Mouse (Mus musculus): ENCODE results near the gene Polm. TPM values are rescaled to one million over a fixed set of nuclear protein-coding genes. Genes with fewer than 3 reads are reported as not detected.

Polm gene
- total and polyA plus RNA-seq, 3 experiments = 5.4 to 18.3 TPM; not detected in 1

GRCm38 (mm10) chr11:5879905-5880304 is 42.1 kb upstream of the Polm start (continued):
- TF ChIP-seq USF1 (IDR thresholded peaks at IDR 0.05; ENCODE audit: low read depth, low read length) = peak; percentile 82
- no peak for TF ChIP-seq MXI1 (IDR thresholded peaks at IDR 0.05; ENCODE audit: low read depth, low read length)
- TF ChIP-seq ZNF384 (IDR thresholded peaks at IDR 0.05; ENCODE audit: low read depth, low read length) = peak; percentile 71
- TF ChIP-seq ETS1 (IDR thresholded peaks at IDR 0.05; ENCODE audit: low read depth, low read length) = no peak
- TF ChIP-seq TBP (IDR thresholded peaks at IDR 0.05; ENCODE audit: low read depth, low read length) = peak; percentile 66
- no peak for TF ChIP-seq MAZ (IDR thresholded peaks at IDR 0.05; ENCODE audit: low read depth, low read length)
- no peak for TF ChIP-seq USF2 (IDR thresholded peaks at IDR 0.05; ENCODE audit: borderline replicate concordance in 1 of 2, insufficient read depth in 1 of 2, low read depth in 1 of 2, low read length in 2 of 2)

- peak; percentile 84 for DNase-seq (ENCODE audit: low read depth, low spot score)
- Histone ChIP-seq H3K9me3 (replicated peaks; ENCODE audit: insufficient read depth, low read length) (no peaks in the 10 kb centered on the region), H3K79me2 (ENCODE audit: control insufficient read depth, insufficient read depth, low read length, poor library complexity) (peaks cover 11% of the 10 kb centered on the region), H3K4me3 (ENCODE audit: control insufficient read depth in 1 of 2, insufficient read depth in 1 of 2, low read depth in 2 of 2, low read length in 2 of 2) (peak overlapping the region; percentile 67 to 70), H3K27ac (ENCODE audit: control insufficient read depth, low read depth, low read length) (peak overlapping the region; percentile 82), H3K36me3 (ENCODE audit: control insufficient read depth in 1 of 2, insufficient read depth in 2 of 2, low read length in 2 of 2) (peaks cover 0 to 8% of the 10 kb centered on the region in 2 experiments; a peak in 3 of 4 replicates), H3K9ac (ENCODE audit: control insufficient read depth, low read depth, low read length, poor library complexity, severe bottlenecking) (peak overlapping the region; percentile 88), H3K4me1 (ENCODE audit: control insufficient read depth in 1 of 2, insufficient read depth in 2 of 2, low read length in 2 of 2) (peaks cover 3 to 11% of the 10 kb centered on the region in 2 experiments; a peak in 3 of 4 replicates), H3K27me3 (ENCODE audit: control insufficient read depth in 1 of 2, insufficient read depth in 2 of 2, low read length in 2 of 2) (no peaks in the 10 kb centered on the region)
- TF ChIP-seq EP300 (IDR thresholded peaks at IDR 0.05; ENCODE audit: low read depth in 1 of 2, low read length in 2 of 2) (0 out of 4 replicates have a peak, but pooled peaks of 1 of the 2 experiments have one; percentile 6), TCF12 (IDR thresholded peaks at IDR 0.05; ENCODE audit: low read depth, low read length) (peak; percentile 1; the same call in 1 of the 2 replicates), ZKSCAN1 (IDR thresholded peaks at IDR 0.05; ENCODE audit: low read depth, low read length) (no peak), MYC (IDR thresholded peaks at IDR 0.05; ENCODE audit: low read depth, low read length) (no peak), POLR2A (IDR thresholded peaks at IDR 0.05; ENCODE audit: control insufficient read depth in 1 of 2, insufficient read depth in 1 of 2, low read depth in 1 of 2, low read length in 2 of 2, poor library complexity in 1 of 2) (no peak), E2F4 (IDR thresholded peaks at IDR 0.05; ENCODE audit: borderline replicate concordance, low read depth, low read length) (no peak), MAX (IDR thresholded peaks at IDR 0.05; ENCODE audit: low read length) (peak; percentile 15), NELFE (IDR thresholded peaks at IDR 0.05; ENCODE audit: low read depth, low read length) (no peak), MXI1 (IDR thresholded peaks at IDR 0.05; ENCODE audit: low read depth, low read length) (peak; percentile 71), CHD1 (IDR thresholded peaks at IDR 0.05; ENCODE audit: low read depth, low read length) (peak; percentile 10; the same call in 1 of the 2 replicates)
These were observed 40.8 kb upstream of the Polm start for GRCm38 (mm10) chr11:5878661-5879060.

- Histone ChIP-seq H3K36me3 (ENCODE audit: control insufficient read depth in 1 of 2, insufficient read depth in 2 of 2, low read length in 2 of 2) (peaks cover 0 to 8% of the 10 kb centered on the region in 2 experiments; a peak in 3 of 4 replicates), H3K4me3 (ENCODE audit: control insufficient read depth in 1 of 2, insufficient read depth in 1 of 2, low read depth in 2 of 2, low read length in 2 of 2) (peak within 1 kb of the TSS; percentile 80 to 87), H3K9ac (ENCODE audit: control insufficient read depth, low read depth, low read length, poor library complexity, severe bottlenecking) (peak within 1 kb of the TSS; percentile 88), H3K27ac (ENCODE audit: control insufficient read depth, low read depth, low read length) (peak within 1 kb of the TSS; percentile 82), H3K9me3 (replicated peaks; ENCODE audit: insufficient read depth, low read length) (no peaks in the 10 kb centered on the region), H3K27me3 (ENCODE audit: control insufficient read depth in 1 of 2, insufficient read depth in 2 of 2, low read length in 2 of 2) (no peaks in the 10 kb centered on the region), H3K4me1 (ENCODE audit: control insufficient read depth in 1 of 2, insufficient read depth in 2 of 2, low read length in 2 of 2) (peaks cover 3 to 11% of the 10 kb centered on the region in 2 experiments; a peak in 3 of 4 replicates), H3K79me2 (ENCODE audit: control insufficient read depth, insufficient read depth, low read length, poor library complexity) (peaks cover 11% of the 10 kb centered on the region)
- DNase-seq (ENCODE audit: low read depth, low spot score) = peak; percentile 100
- TF ChIP-seq CHD1 (IDR thresholded peaks at IDR 0.05; ENCODE audit: low read depth, low read length) (0 out of 2 replicates have a peak, but pooled peaks have one; percentile 19), CTCF (IDR thresholded peaks at IDR 0.05 in 2 of 3, conservative IDR thresholded peaks at IDR 0.05 in 1 of 3; ENCODE audit: control insufficient read depth in 1 of 3, insufficient read depth in 1 of 3, low read depth in 2 of 3, low read length in 3 of 3, poor library complexity in 1 of 3, severe bottlenecking in 1 of 3) (no peak), USF2 (IDR thresholded peaks at IDR 0.05; ENCODE audit: borderline replicate concordance in 1 of 2, insufficient read depth in 1 of 2, low read depth in 1 of 2, low read length in 2 of 2) (no peak), USF1 (IDR thresholded peaks at IDR 0.05; ENCODE audit: low read depth, low read length) (peak; percentile 64), JUND (IDR thresholded peaks at IDR 0.05; ENCODE audit: low read depth, low read length) (no peak), MYB (IDR thresholded peaks at IDR 0.05; ENCODE audit: low read depth, low read length) (no peak), TCF12 (IDR thresholded peaks at IDR 0.05; ENCODE audit: low read depth, low read length) (peak; percentile 77), CHD2 (IDR thresholded peaks at IDR 0.05; ENCODE audit: low read length) (no peak), MAFK (IDR thresholded peaks at IDR 0.05; ENCODE audit: borderline replicate concordance, low read depth, low read length) (no peak), ETS1 (IDR thresholded peaks at IDR 0.05; ENCODE audit: low read depth, low read length) (no peak; the same call in 1 of the 2 replicates), POLR2AphosphoS5 (IDR thresholded peaks at IDR 0.05; ENCODE audit: borderline replicate concordance, low read depth, low read length) (no peak), SIN3A (IDR thresholded peaks at IDR 0.05; ENCODE audit: low read length) (peak; percentile 90), MYC (IDR thresholded peaks at IDR 0.05; ENCODE audit: low read depth, low read length) (peak; percentile 89), RCOR1 (IDR thresholded peaks at IDR 0.05; ENCODE audit: low read depth, low read length) (no peak), E2F4 (IDR thresholded peaks at IDR 0.05; ENCODE audit: borderline replicate concordance, low read depth, low read length) (peak; percentile 77; the same call in 1 of the 2 replicates), HCFC1 (IDR thresholded peaks at IDR 0.05; ENCODE audit: low read depth, low read length) (peak; percentile 79; the same call in 1 of the 2 replicates), EP300 (IDR thresholded peaks at IDR 0.05; ENCODE audit: low read depth in 1 of 2, low read length in 2 of 2) (peak in 1 of 2 experiments; percentile 13; a peak in 1 of 4 replicates), GATA1 (IDR thresholded peaks at IDR 0.05; ENCODE audit: low read depth, low read length) (no peak)
These were observed 40.2 kb upstream of the Polm start, which contains the start of gene Pold2 for GRCm38 (mm10) chr11:5877921-5878526. Gene Pold2 (minus strand): TSS chr11:5878292.

Data from MEL (cell line).